Mouse (Mus musculus): ENCODE results near the gene Spata32. TPM values are rescaled to one million over a fixed set of nuclear protein-coding genes. Genes with fewer than 3 reads are reported as not detected.

Spata32 gene
- polyA plus RNA-seq (2011; ENCODE audit: insufficient read depth, insufficient read length, low read depth, missing spikeins), result not detected in 2 replicates

DNA sequence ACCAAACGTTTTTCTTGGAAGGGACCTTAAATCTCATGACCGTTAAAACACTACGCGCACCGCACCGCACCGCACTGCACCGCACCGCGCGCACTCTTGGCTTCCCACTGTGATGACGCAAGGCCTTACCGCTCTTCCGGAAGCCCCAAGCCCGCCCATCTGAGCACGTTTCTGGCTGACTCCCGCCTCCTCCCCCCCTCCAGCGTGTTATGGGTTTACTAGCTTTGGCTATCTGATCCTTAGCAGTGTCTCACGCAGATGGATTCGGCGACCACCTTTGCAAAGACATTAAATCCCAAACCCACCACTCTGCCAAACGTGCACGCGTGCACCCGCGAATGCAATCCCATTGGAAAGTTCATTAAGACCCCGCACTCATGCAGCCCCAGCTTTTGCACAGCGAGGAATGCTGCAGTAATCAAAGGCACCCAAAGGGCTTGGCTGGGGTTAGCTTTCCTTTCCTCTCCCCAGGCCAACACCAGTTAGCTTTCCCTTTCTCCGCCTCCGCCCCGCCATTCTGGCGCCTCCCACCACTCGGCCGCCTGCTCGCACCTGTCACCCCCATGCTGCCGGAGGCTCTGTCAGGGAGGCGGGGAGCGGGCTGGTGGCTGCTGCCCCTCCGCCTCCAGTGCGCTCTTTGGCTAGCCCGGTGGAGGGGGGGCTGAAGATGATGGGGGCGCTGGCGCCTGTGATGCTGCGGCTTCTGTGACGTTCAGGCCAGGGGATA, at the start of gene Spata32:
TSS of gene Spata32 (minus strand) at position 643 of the 727 bp plus-strand sequence.
- Histone ChIP-seq H3K9me3 (replicated peaks; ENCODE audit: control insufficient read depth, insufficient read depth, low read length, poor library complexity, severe bottlenecking) (no peaks in the 10 kb centered on the region; the same call in 1 of the 2 replicates), H3K27ac (ENCODE audit: insufficient read depth, low read length) (no peak within 1 kb of the TSS), H3K27me3 (ENCODE audit: control insufficient read depth, insufficient read depth, low read length, poor library complexity, severe bottlenecking) (no peaks in the 10 kb centered on the region; the same call in 1 of the 2 replicates), H3K9ac (ENCODE audit: low read depth, poor library complexity, severe bottlenecking) (peak within 1 kb of the TSS; percentile 17; the same call in 1 of the 2 replicates), H3K4me1 (ENCODE audit: control insufficient read depth, insufficient read depth, low read length) (no peaks in the 10 kb centered on the region), H3K4me3 (ENCODE audit: low read depth, low read length) (peak within 1 kb of the TSS; percentile 68), H3K36me3 (ENCODE audit: control insufficient read depth, insufficient read depth, low read length, poor library complexity, severe bottlenecking) (no peaks in the 10 kb centered on the region)
- no peak for TF ChIP-seq CTCF (IDR thresholded peaks at IDR 0.05; ENCODE audit: low read depth, low read length)
- TF ChIP-seq EP300 (IDR thresholded peaks at IDR 0.05; ENCODE audit: insufficient read depth, low read depth, low read length), result no peak
- TF ChIP-seq POLR2A (IDR thresholded peaks at IDR 0.05; ENCODE audit: insufficient read depth, low read length), result no peak

DNA sequence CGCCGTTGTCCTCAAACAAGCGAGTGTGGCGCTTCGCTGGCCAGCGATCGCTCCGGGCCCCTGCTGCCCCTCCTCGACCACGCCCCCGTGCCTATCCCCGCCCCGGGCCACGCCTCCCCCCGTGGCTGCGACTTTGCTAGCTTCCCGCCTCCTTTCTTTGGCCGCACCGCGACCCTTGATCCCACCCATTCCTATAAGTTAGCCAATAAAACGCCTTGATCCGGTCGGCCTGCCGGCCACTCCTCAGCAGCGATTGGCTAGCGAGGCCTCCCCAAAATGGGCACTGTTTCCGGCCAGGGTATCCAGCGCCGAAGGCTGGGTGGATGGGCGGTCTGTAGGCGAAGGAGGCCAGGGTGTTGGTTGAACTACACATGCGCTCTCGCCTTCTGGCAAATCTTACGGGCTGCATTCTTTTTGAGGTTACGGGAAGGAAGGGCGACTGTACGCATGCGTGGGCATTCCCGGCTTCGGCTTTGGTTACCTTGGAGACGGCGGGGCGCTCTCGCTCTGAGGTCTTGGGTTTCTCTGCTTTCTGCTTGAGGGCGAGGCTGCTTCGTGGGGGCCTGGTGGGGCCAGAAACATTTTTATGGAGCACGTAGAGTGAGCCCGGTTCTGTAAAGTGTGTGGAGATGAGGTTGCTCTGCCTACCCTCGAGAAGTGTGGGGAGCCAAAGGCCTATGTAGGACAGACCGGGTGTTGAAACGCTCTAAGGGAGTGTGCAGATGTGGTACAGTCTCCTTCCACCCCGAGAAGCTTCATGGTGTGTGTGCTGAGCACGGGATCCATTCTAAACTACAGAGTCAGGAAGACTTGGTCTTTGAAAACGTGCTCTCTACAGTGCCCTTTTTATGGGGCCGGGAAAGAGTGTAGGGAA, 49.4 kb upstream of the Spata32 start, which contains the start of gene Map3k14:
TSS of gene Map3k14 (minus strand) at position 127 of the 874 bp plus-strand sequence.
- no peaks in the 10 kb centered on the region for H3K9me3 ChIP-seq (replicated peaks; ENCODE audit: control insufficient read depth, insufficient read depth, low read length, poor library complexity, severe bottlenecking)
- no peaks in the 10 kb centered on the region for H3K4me1 ChIP-seq (ENCODE audit: control insufficient read depth, insufficient read depth, low read length)
- peak within 1 kb of the TSS; percentile 75 for H3K9ac ChIP-seq (ENCODE audit: low read depth, poor library complexity, severe bottlenecking)
- H3K4me3 ChIP-seq (ENCODE audit: low read depth, low read length), result peak within 1 kb of the TSS; percentile 92
- peak within 1 kb of the TSS; percentile 6; the same call in 1 of the 2 replicates for H3K27ac ChIP-seq (ENCODE audit: insufficient read depth, low read length)
- TF ChIP-seq EP300 (IDR thresholded peaks at IDR 0.05; ENCODE audit: insufficient read depth, low read depth, low read length) (no peak), CTCF (IDR thresholded peaks at IDR 0.05; ENCODE audit: low read depth, low read length) (no peak), POLR2A (IDR thresholded peaks at IDR 0.05; ENCODE audit: insufficient read depth, low read length) (no peak)
- H3K27me3 ChIP-seq (ENCODE audit: control insufficient read depth, insufficient read depth, low read length, poor library complexity, severe bottlenecking), result no peaks in the 10 kb centered on the region
- H3K36me3 ChIP-seq (ENCODE audit: control insufficient read depth, insufficient read depth, low read length, poor library complexity, severe bottlenecking), result no peaks in the 10 kb centered on the region

DNA sequence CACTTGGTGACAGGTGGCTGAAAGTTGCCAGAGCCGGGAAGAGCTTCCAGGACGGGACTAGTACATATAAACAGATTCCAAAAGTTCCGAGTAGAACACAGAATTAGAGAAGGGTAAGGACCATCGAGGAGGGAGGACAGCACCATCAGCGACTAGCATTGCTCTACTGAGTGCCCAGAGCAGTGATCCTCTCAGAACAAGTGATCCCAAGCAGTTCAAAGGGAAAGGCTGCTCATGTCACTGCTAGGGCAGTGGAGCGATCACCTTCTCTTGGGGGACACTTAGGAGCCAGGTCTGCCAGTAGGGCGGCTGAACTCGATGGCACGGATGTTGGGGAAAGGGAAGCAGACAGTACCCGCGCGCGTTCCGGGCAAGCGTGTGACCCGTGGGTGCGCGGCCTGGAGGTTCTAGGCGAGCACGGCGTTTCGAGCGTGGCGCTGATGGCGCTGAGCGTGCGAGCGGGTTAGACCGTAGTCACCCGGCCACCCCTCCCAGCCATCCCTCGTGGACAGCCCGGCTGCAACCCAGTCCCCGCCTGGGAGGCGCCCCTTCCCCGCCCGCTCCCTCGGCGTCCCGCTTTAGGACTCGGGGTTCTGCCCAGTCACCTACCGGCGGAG, 48.6 kb upstream of the Spata32 start:
- no peak for TF ChIP-seq CTCF (IDR thresholded peaks at IDR 0.05; ENCODE audit: low read depth, low read length)
- no peak for TF ChIP-seq POLR2A (IDR thresholded peaks at IDR 0.05; ENCODE audit: insufficient read depth, low read length)
- TF ChIP-seq EP300 (IDR thresholded peaks at IDR 0.05; ENCODE audit: insufficient read depth, low read depth, low read length), result no peak
- H3K4me1 ChIP-seq (ENCODE audit: control insufficient read depth, insufficient read depth, low read length), result no peaks in the 10 kb centered on the region

DNA sequence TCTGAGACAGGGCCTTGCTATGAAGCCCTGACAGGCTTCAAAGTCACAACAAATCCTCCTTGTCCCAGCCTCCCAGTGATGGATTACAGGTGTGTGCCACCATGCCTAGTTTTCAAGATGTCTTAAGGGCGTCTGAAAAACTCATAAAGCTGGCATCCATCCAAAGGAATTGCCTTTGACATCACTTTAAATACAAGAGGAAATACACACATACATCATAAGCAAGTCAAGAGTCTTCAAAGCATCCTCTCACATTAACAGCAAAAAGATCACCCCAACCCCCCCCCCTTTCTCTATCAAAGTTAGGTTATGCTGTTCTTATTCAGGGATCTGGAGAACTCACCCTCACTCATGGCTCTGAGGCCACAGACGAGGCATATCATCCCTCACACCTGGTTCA, 47.6 kb upstream of the Spata32 start:
- H3K36me3 ChIP-seq (ENCODE audit: control insufficient read depth, insufficient read depth, low read length, poor library complexity, severe bottlenecking), result no peaks in the 10 kb centered on the region
- no peaks in the 10 kb centered on the region for H3K4me1 ChIP-seq (ENCODE audit: control insufficient read depth, insufficient read depth, low read length)
- no peak overlapping the region for H3K4me3 ChIP-seq (ENCODE audit: low read depth, low read length)
- H3K27me3 ChIP-seq (ENCODE audit: control insufficient read depth, insufficient read depth, low read length, poor library complexity, severe bottlenecking), result no peaks in the 10 kb centered on the region
- no peaks in the 10 kb centered on the region for H3K9me3 ChIP-seq (replicated peaks; ENCODE audit: control insufficient read depth, insufficient read depth, low read length, poor library complexity, severe bottlenecking)
- H3K27ac ChIP-seq (ENCODE audit: insufficient read depth, low read length), result no peak overlapping the region
- TF ChIP-seq EP300 (IDR thresholded peaks at IDR 0.05; ENCODE audit: insufficient read depth, low read depth, low read length), result no peak
- no peak for TF ChIP-seq CTCF (IDR thresholded peaks at IDR 0.05; ENCODE audit: low read depth, low read length)
- no peak for TF ChIP-seq POLR2A (IDR thresholded peaks at IDR 0.05; ENCODE audit: insufficient read depth, low read length)
- H3K9ac ChIP-seq (ENCODE audit: low read depth, poor library complexity, severe bottlenecking), result no peak overlapping the region

More for the DNA sequence above, 48.6 kb upstream of the Spata32 start:
- Histone ChIP-seq H3K27me3 (ENCODE audit: control insufficient read depth, insufficient read depth, low read length, poor library complexity, severe bottlenecking) (no peaks in the 10 kb centered on the region), H3K9ac (ENCODE audit: low read depth, poor library complexity, severe bottlenecking) (peak overlapping the region; percentile 75), H3K27ac (ENCODE audit: insufficient read depth, low read length) (no peak overlapping the region), H3K9me3 (replicated peaks; ENCODE audit: control insufficient read depth, insufficient read depth, low read length, poor library complexity, severe bottlenecking) (no peaks in the 10 kb centered on the region), H3K36me3 (ENCODE audit: control insufficient read depth, insufficient read depth, low read length, poor library complexity, severe bottlenecking) (no peaks in the 10 kb centered on the region), H3K4me3 (ENCODE audit: low read depth, low read length) (peak overlapping the region; percentile 92)

DNA sequence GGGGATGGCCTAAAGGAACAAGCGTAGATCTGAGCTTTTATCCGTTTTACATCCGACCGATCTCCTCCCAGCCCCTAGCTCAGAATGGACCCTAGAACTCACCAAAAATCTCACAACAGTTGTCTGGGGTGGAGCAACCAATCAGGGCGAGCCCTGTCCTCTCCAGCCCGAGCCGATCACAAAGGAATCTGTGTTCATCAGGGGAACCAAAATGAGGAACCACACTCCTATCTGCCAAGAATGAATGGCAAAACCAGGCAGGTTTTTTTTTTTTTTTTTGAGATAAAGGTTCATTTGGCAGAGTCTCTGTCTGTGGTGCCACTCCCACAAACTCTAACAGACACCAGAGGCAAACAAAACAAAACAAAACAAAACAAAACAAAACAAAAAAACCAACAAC, 47.0 kb upstream of the Spata32 start:
- Histone ChIP-seq H3K9me3 (replicated peaks; ENCODE audit: control insufficient read depth, insufficient read depth, low read length, poor library complexity, severe bottlenecking) (no peaks in the 10 kb centered on the region), H3K27me3 (ENCODE audit: control insufficient read depth, insufficient read depth, low read length, poor library complexity, severe bottlenecking) (no peaks in the 10 kb centered on the region), H3K36me3 (ENCODE audit: control insufficient read depth, insufficient read depth, low read length, poor library complexity, severe bottlenecking) (no peaks in the 10 kb centered on the region), H3K4me1 (ENCODE audit: control insufficient read depth, insufficient read depth, low read length) (no peaks in the 10 kb centered on the region), H3K4me3 (ENCODE audit: low read depth, low read length) (no peak overlapping the region), H3K9ac (ENCODE audit: low read depth, poor library complexity, severe bottlenecking) (no peak overlapping the region), H3K27ac (ENCODE audit: insufficient read depth, low read length) (no peak overlapping the region)
- TF ChIP-seq CTCF (IDR thresholded peaks at IDR 0.05; ENCODE audit: low read depth, low read length) (no peak), EP300 (IDR thresholded peaks at IDR 0.05; ENCODE audit: insufficient read depth, low read depth, low read length) (no peak), POLR2A (IDR thresholded peaks at IDR 0.05; ENCODE audit: insufficient read depth, low read length) (no peak)
